Comparison of ENCODE assay signal across 8 mouse cellular contexts in the genomic region with DNA sequence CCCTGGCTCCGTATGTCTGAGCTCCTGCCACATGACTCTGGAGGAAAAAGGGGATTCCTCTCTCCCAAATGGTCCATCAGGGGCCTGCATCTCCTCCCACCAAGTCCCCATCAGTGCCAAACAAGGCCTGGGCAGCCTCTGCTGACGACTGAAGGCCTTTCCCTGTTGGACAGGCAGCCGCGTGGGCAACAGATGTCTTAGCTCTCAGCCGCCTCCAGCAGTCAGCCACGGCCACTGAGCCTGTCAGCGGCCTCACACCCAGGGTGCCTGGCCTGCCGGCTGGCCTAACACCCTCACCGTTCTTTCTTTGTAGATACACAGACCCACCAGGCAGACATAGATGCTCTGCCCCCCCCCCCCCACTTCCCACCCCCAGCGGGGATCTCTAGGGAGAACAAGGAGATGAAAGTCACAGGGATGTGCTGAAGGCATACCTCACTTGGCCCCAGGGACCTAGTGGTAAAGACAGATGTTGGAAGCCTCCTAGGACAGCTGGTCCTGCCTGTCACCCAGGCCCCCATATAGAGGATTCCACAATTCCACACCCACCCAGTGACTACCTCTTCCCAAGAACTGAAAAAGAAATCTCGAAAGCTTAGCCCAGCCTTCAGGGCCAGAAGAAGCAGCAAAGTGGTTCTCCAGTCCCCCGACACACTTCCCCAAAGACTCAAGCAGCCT. TPM values are rescaled to one million over a fixed set of nuclear protein-coding genes. Genes with fewer than 3 reads are reported as not detected.
DNase-seq lines count a peak whose midpoint lies in the region; ATAC-seq and TF ChIP-seq lines count a peak whose summit lies in the region.

No protein-coding gene starts in this region.

- H3K4me3 ChIP-seq in spleen, adult 2 months (ENCODE audit: extremely low read depth, insufficient read depth, insufficient read length), result peak overlapping the region; percentile 47; the same call in 1 of the 2 replicates
- no peak overlapping the region for H3K4me3 ChIP-seq in heart, embryonic 14.5 days (ENCODE audit: control insufficient read depth in 1 of 2, insufficient read depth in 1 of 2, low read depth in 1 of 2, low read length in 2 of 2)
- H3K4me3 ChIP-seq in limb, embryonic 13.5 days, result peak overlapping the region; percentile 77
- H3K4me3 ChIP-seq in neural tube, embryonic 14.5 days (ENCODE audit: low read depth, low read length), result peak overlapping the region; percentile 8; the same call in 1 of the 2 replicates

- H3K27me3 ChIP-seq in spleen, adult 2 months (ENCODE audit: control insufficient read depth, insufficient read depth, low read length), result peaks cover 5% of the 10 kb centered on the region
- peaks cover 45% of the 10 kb centered on the region for H3K27me3 ChIP-seq in heart, embryonic 14.5 days (ENCODE audit: control insufficient read depth, insufficient read depth, low read length)
- no peaks in the 10 kb centered on the region for H3K27me3 ChIP-seq in limb, embryonic 13.5 days
- no peaks in the 10 kb centered on the region for H3K27me3 ChIP-seq in neural tube, embryonic 14.5 days (ENCODE audit: control insufficient read depth, insufficient read depth, low read length)

- no peaks in the 10 kb centered on the region for H3K36me3 ChIP-seq in spleen, adult 2 months (ENCODE audit: control insufficient read depth, insufficient read depth, low read length)
- no peaks in the 10 kb centered on the region for H3K36me3 ChIP-seq in heart, embryonic 14.5 days (ENCODE audit: control insufficient read depth, insufficient read depth, low read length)
- H3K36me3 ChIP-seq in limb, embryonic 13.5 days, result peaks cover 16% of the 10 kb centered on the region
- H3K36me3 ChIP-seq in neural tube, embryonic 14.5 days (ENCODE audit: control insufficient read depth, insufficient read depth, low read length), result no peaks in the 10 kb centered on the region

- peak overlapping the region; percentile 79 for H3K27ac ChIP-seq in spleen, adult 2 months (ENCODE audit: insufficient read depth, low read length)
- H3K27ac ChIP-seq in heart, embryonic 14.5 days (replicated peaks in 1 of 2; ENCODE audit: control insufficient read depth in 1 of 2, insufficient read depth in 1 of 2, low read depth in 2 of 2, low read length in 2 of 2), result no peak overlapping the region
- H3K27ac ChIP-seq in limb, embryonic 13.5 days, result peak overlapping the region; percentile 93
- no peak overlapping the region for H3K27ac ChIP-seq in neural tube, embryonic 14.5 days (ENCODE audit: low read depth, low read length)

- TF ChIP-seq CTCF in spleen, adult 2 months (IDR thresholded peaks at IDR 0.05; ENCODE audit: extremely low read depth, insufficient read depth, insufficient read length, insufficient replicate concordance), result no peak

- WGBS in spleen, adult 2 months, result 69% methylated on average over 12 of the region's 12 CpGs
- WGBS in heart, embryonic 14.5 days, result 24% methylated on average over 12 of the region's 12 CpGs
- WGBS in limb, embryonic 13.5 days, result 7% methylated on average over 12 of the region's 12 CpGs
- WGBS in neural tube, embryonic 14.5 days, result 36% methylated on average over 12 of the region's 12 CpGs

- H3K4me1 ChIP-seq in spleen, adult 2 months (ENCODE audit: control insufficient read depth, insufficient read depth, insufficient read length), result peaks cover 6% of the 10 kb centered on the region; the same call in 1 of the 2 replicates
- H3K4me1 ChIP-seq in heart, embryonic 14.5 days (ENCODE audit: control insufficient read depth in 2 of 2, insufficient read depth in 2 of 2, low read length in 2 of 2), result peaks cover 35 to 46% of the 10 kb centered on the region in 2 experiments
- peaks cover 76% of the 10 kb centered on the region for H3K4me1 ChIP-seq in limb, embryonic 13.5 days
- 0 out of 2 replicates have a peak, but pooled peaks cover 5% of the 10 kb centered on the region for H3K4me1 ChIP-seq in neural tube, embryonic 14.5 days (ENCODE audit: control insufficient read depth, insufficient read depth, low read length)

- ATAC-seq in heart, embryonic 14.5 days (ENCODE audit: insufficient number of reproducible peaks, insufficient read depth, low FRiP score, low read depth), result no peak
- peak; percentile 48 for ATAC-seq in limb, embryonic 13.5 days (ENCODE audit: low FRiP score, low read depth)
- no peak for ATAC-seq in neural tube, embryonic 14.5 days (ENCODE audit: low read depth)

- H3K4me2 ChIP-seq in heart, embryonic 14.5 days (ENCODE audit: low read length), result peak overlapping the region; percentile 95; the same call in 1 of the 2 replicates
- H3K4me2 ChIP-seq in limb, embryonic 13.5 days (replicated peaks), result peak overlapping the region; percentile 88
- peak overlapping the region; percentile 83; the same call in 1 of the 2 replicates for H3K4me2 ChIP-seq in neural tube, embryonic 14.5 days (ENCODE audit: low read depth, low read length)

- no peaks in the 10 kb centered on the region for H3K9me3 ChIP-seq in heart, embryonic 14.5 days (ENCODE audit: control insufficient read depth, low read length)
- H3K9me3 ChIP-seq in limb, embryonic 13.5 days, result no peaks in the 10 kb centered on the region
- H3K9me3 ChIP-seq in neural tube, embryonic 14.5 days (ENCODE audit: control insufficient read depth, low read length), result no peaks in the 10 kb centered on the region

- no peak for TF ChIP-seq POLR2A in spleen, adult 2 months (IDR thresholded peaks at IDR 0.05; ENCODE audit: low read depth, low read length)

- no peak overlapping the region; the same call in 1 of the 2 replicates for H3K9ac ChIP-seq in heart, embryonic 14.5 days (ENCODE audit: low read length)
- H3K9ac ChIP-seq in limb, embryonic 13.5 days, result peak overlapping the region; percentile 90
- H3K9ac ChIP-seq in neural tube, embryonic 14.5 days (replicated peaks; ENCODE audit: low read depth, low read length), result peak overlapping the region; percentile 18; the same call in 1 of the 2 replicates

- DNase-seq in spleen, adult 2 months (ENCODE audit: low read depth in 1 of 2, low spot score in 2 of 2), result no peak
- no peak for DNase-seq in spleen, adult 18-20 months
- DNase-seq in right cerebral cortex, postnatal 25 days, result no peak
- no peak for DNase-seq in adrenal gland, postnatal 4 days (ENCODE audit: low spot score in 2 of 2)
- no peak for DNase-seq in spleen, postnatal 14 days (ENCODE audit: low spot score in 2 of 2)

RNA-seq across cellular contexts. Expression of a gene that starts 1.4 kb away (rescaled TPM):
- 53.3 and 73.3 TPM in 2 replicates for polyA plus RNA-seq in spleen, adult 2 months (2012; rRNA removed)
- polyA plus RNA-seq in heart, embryonic 14.5 days (2014; fragmentation: Nextera tagmentation; extraction: Ambion mirVana), result 11.5 and 14.6 TPM in 2 replicates
- 162 and 169 TPM in 2 replicates for polyA plus RNA-seq in limb, embryonic 13.5 days (2015; fragmentation: Nextera tagmentation; extraction: Ambion mirVana)
- polyA plus RNA-seq in neural tube, embryonic 14.5 days (2014; fragmentation: Nextera tagmentation; extraction: Ambion mirVana), result 26.5 and 33.1 TPM in 2 replicates
- 10 to 100 TPM; 34.7 to 38.8 TPM for total RNA-seq in adrenal gland, postnatal 4 days (2021)

RNA-seq across cellular contexts. Expression of a gene that starts 32.4 kb away (rescaled TPM):
- 2.6 and 2.8 TPM in 2 replicates for polyA plus RNA-seq in spleen, adult 2 months (2012; rRNA removed)
- polyA plus RNA-seq in heart, embryonic 14.5 days (2014; fragmentation: Nextera tagmentation; extraction: Ambion mirVana), result 40.3 and 40.6 TPM in 2 replicates
- polyA plus RNA-seq in limb, embryonic 13.5 days (2015; fragmentation: Nextera tagmentation; extraction: Ambion mirVana), result 81.3 and 84.9 TPM in 2 replicates
- polyA plus RNA-seq in neural tube, embryonic 14.5 days (2014; fragmentation: Nextera tagmentation; extraction: Ambion mirVana), result 10.1 and 12.8 TPM in 2 replicates
- 10 to 100 TPM; 20.8 to 21.9 TPM for total RNA-seq in adrenal gland, postnatal 4 days (2021)

RNA-seq across cellular contexts. Expression of a gene that starts 39.6 kb away (rescaled TPM):
- 4.6 and 5.4 TPM in 2 replicates for polyA plus RNA-seq in spleen, adult 2 months (2012; rRNA removed)
- polyA plus RNA-seq in heart, embryonic 14.5 days (2014; fragmentation: Nextera tagmentation; extraction: Ambion mirVana), result 0.26 and 1.3 TPM in 2 replicates
- polyA plus RNA-seq in limb, embryonic 13.5 days (2015; fragmentation: Nextera tagmentation; extraction: Ambion mirVana), result 1.6 TPM in 2 replicates
- polyA plus RNA-seq in neural tube, embryonic 14.5 days (2014; fragmentation: Nextera tagmentation; extraction: Ambion mirVana), result 3.1 and 6.1 TPM in 2 replicates
- total RNA-seq in adrenal gland, postnatal 4 days (2021), result 1 to 10 TPM; 4.6 to 5.0 TPM

Comparison
In these comparisons a context has a peak if more than half of its experiments do, and no peak if none do; other contexts are left out.
1. H3K27ac ChIP-seq: peak in spleen, adult 2 months (single experiment) and limb, embryonic 13.5 days (single experiment); none in heart, embryonic 14.5 days (0 of 2) and neural tube, embryonic 14.5 days (single experiment).
2. H3K4me3 ChIP-seq: peak in spleen, adult 2 months (single experiment), limb, embryonic 13.5 days (single experiment) and neural tube, embryonic 14.5 days (single experiment); none in heart, embryonic 14.5 days (0 of 2).
3. Peak in every context shown above with its lines, with median percentiles within 50 percentile points of each other: H3K4me2 ChIP-seq.